Mouse (Mus musculus): ENCODE measurements around the gene Mitd1.

The Mitd1 gene

DNA sequence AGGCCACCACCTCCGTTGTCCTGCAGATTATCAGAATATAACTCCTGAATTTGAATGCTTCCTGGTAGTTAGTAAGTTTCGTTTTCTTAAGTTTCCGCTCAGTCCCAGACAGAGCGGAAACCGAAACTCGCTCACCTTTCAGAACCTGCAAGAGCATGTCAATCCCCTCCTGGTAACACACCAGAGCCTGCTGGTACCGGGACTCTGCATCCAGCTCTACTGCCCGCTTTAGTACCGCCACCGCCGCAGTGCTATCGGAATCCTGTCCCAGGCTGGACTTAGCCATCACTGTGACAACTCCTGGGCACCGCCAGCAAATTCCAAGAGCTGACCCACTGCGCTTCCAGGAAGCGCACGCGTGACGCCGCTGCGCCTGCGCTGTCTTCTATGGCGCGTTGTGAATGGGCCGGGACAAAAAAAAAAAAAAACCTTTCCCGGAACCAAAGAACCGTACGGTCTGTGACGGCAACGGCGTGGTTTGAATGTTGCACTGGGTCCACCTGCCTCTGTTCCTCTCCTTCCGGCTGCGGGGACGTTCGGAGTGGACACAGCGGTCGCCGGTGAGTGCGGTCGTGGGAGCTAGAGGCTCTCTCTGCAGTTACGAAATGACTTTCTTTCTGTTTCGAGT, at the start of gene Mitd1, which contains the start of gene Mrpl30:
TSS of gene Mitd1 (minus strand) at position 387 of the 628 bp plus-strand sequence.
TSS of gene Mrpl30 (plus strand) at position 453 of the 628 bp plus-strand sequence.
- TF ChIP-seq GATA4 (IDR thresholded peaks at IDR 0.05; ENCODE audit: insufficient replicate concordance, low read length) = peak; percentile 27; the same call in 1 of the 2 replicates

DNA sequence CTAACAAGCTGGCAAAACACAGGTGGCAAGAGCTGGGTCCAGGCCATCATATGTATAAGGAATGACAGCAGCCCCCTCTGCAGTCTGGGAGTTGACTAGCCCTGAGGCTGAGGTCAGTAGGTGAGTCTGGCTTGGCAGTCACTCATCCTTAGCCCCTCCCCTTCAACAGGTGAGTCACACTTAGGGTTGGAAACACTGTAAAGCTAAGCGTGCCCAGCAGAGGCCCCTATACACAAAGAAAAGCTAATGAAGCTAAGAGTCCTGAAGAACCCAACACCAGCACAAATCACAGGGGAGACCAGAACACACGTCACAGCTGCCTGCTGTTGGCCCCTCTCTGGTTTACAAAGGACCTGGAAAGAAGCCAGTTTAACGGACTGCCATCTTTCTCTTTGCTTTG, 41.6 kb upstream of the Mitd1 start:
- no peak for TF ChIP-seq GATA4 (IDR thresholded peaks at IDR 0.05; ENCODE audit: insufficient replicate concordance, low read length)

DNA sequence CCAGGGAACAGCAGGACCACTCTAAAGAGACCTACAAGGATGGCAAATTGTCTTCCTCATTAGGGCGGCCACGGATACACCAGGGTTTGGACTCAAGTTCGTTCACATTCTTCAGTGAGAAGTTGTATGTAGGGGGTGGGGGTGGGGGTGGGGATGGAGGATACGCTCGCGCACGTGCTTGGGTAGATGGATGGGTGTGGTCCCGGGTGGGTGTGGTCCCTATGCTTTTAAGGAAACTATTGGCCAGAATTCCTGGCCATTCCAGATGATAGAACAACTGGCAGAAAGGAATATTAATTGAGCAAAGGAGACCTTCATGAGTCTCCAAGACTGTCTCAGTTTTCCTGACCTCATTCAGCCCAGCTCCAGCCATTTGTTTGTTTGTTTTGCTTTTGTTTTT, 35.8 kb upstream of the Mitd1 start:
- TF ChIP-seq GATA4 (IDR thresholded peaks at IDR 0.05; ENCODE audit: insufficient replicate concordance, low read length) = no peak

DNA sequence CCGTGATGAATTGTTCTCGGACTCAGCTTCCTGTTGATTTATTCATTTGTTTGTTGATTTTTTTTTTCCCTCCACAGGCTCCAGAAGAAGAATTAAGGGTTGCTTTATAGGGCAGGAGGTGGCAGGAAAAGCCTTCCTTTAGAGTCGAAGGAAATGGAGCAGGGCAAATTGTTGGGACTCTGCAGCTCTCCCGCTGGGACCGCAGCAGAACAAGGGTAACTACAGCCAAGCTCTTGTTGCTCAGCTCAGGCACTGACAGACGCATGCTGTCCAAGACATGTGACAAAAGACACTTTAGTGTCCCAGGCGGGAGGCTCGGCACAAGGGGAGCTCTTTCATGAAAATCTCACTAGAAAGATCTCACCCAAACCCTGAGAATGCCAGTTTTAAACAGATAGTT, 32.3 kb upstream of the Mitd1 start:
- no peak for TF ChIP-seq GATA4 (IDR thresholded peaks at IDR 0.05; ENCODE audit: insufficient replicate concordance, low read length)

DNA sequence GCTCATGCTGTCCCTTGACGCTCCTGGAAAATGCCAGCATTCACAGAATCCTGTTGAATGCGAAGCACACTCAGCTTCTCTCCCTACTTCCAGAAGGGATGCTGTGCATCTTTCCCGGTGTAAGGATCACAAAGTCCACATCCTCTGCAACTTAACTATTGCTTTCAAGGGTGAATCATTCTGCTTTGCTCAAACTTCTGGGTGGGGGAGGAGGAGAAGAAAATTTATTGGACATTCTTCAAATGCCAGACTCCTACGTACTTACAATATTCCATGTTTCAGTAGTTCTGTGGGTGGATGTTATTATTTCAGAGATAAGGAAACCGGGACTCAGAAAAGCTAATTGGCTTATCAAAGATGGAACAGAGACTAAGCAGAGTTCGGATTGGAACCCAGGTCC, 27.9 kb upstream of the Mitd1 start:
- no peak for TF ChIP-seq GATA4 (IDR thresholded peaks at IDR 0.05; ENCODE audit: insufficient replicate concordance, low read length)

DNA sequence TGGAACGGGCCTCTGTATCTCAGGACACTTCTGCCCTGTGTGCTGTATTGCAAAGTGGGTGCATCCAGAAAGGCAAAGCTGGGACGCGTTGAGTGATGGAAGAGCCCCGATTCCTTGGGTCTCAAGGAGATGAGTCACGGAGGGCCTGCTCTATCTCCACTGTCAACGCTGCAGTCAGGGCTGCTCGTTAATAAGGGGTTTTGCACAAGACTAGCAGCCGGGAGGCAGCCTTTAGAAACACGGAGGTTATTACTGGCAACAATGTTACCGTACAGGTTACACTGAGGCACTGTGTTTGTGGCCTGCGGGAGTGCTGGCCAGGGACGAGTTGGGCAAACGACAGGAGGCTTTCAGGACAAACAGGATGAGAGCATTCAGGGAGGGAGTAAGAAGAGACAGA, 27.5 kb upstream of the Mitd1 start:
- TF ChIP-seq GATA4 (IDR thresholded peaks at IDR 0.05; ENCODE audit: insufficient replicate concordance, low read length) = no peak

DNA sequence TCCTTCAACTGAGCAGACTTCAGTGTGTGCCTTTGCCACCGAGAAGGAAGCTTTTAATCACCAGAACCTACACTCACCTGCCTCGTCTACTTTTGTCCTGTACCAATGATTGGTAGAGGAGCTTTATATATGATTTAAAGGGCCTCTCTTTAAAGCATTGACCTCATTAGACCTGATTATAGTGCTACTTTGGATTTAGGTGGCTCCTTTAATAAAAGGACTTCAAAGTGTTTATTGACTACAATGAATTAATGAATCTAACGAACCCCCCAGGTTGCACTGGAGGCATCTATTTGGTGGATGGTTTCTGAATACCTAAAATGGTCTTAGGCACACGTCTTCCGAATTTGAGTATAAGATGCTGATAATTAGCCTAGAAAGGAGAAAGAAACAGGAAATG, 26.2 kb upstream of the Mitd1 start, which contains the start of gene Lyg2:
TSS of gene Lyg2 (minus strand) at position 101 of the 400 bp plus-strand sequence.
- no peak for TF ChIP-seq GATA4 (IDR thresholded peaks at IDR 0.05; ENCODE audit: insufficient replicate concordance, low read length)

DNA sequence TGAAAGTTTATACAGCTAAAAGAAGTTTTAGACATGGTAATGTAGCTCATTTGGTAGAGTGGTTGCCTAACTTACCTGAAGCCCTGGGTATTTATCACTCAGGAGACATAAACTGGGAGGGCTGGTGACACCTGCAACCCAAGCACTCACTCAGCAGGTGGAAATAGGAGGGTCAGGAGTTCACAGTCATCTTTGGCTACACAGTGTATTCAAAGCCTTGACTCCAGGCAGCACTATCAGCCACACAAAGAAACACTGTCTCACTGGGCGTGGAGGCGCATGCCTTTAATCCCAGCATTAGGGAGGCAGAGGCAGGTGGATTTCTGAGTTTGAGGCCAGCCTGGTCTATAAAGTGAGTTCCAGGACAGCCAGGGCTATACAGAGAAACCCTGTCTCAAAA, 22.5 kb upstream of the Mitd1 start:
- TF ChIP-seq GATA4 (IDR thresholded peaks at IDR 0.05; ENCODE audit: insufficient replicate concordance, low read length) = no peak

DNA sequence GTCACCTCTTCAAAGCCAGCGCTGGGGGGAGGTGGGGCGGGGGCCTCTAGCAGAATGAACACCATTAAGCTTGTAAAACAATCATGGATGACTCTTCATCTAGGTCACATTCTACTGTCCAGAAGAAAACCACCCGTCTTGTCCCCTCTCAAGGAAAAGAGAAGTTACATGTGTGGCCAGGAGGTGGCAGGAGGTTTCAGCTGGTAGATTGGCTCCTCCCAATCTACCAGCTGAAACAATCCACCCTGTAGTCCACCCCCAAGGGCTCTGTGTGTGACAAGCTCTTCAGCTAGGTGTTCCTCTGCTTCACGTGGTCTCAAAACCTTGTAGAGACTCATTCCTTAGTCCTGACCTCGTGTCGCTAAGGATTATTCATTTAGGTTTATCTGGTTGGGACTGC, 13.0 kb upstream of the Mitd1 start:
- no peak for TF ChIP-seq GATA4 (IDR thresholded peaks at IDR 0.05; ENCODE audit: insufficient replicate concordance, low read length)

DNA sequence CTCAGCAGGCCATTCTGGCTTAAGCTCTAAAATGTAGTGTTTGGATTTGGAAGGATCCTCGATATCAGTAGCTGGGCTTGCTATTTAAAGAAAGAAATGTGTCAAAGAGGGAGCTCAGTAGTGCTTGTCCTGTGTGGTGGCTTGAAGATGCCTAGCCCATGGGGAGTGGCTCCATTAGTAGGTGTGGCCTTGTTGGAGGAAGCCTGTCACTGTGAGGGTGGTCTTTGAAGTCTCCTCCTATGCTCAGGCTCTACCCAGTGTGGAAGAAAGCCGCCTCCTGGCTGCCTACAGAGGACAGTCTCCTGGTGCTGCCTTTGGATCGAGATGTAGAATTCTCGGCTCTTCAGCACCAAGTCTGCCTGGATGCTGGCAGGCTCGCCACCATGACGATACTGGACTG, 10.1 kb upstream of the Mitd1 start:
- TF ChIP-seq GATA4 (IDR thresholded peaks at IDR 0.05; ENCODE audit: insufficient replicate concordance, low read length) = no peak

DNA sequence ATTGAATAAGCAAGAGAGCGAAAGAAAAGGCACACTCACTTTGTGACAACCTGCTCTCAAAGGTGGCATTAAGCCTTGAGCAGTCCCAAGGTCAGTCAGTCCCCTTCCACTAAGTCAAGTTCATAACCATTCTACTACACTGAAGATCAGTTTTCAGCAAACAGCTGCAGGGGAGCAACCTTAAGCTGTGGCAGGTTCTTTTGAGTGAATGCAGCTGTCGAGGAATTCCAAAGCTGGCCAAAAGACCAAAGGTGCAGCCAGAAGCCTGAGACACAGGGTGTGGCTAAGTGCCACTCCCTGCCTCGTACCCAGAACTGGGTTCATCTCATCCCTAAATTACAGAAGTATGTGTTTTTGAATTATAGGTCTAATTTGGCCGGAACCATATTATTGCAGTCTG, 9.6 kb upstream of the Mitd1 start:
- no peak for TF ChIP-seq GATA4 (IDR thresholded peaks at IDR 0.05; ENCODE audit: insufficient replicate concordance, low read length)

DNA sequence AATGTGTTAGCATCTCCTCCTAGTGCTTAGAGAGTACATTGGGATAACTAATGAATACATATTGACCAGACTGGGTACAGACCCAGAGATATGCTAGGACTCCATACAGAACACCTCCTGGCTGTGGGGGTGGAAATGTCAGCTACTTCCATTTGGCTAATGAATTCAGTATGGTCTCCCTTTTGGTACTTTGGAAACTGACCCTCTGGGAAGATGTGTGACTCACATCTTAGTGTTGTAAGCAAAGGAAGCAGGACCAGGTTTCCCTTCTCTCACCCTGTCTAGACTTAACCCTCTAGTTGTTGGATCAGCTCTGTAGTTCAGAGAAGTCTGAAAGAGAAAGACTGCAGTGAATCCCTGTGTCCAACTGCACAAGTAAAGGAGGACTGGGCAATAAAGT, 4.4 kb upstream of the Mitd1 start:
- no peak for TF ChIP-seq GATA4 (IDR thresholded peaks at IDR 0.05; ENCODE audit: insufficient replicate concordance, low read length)

DNA sequence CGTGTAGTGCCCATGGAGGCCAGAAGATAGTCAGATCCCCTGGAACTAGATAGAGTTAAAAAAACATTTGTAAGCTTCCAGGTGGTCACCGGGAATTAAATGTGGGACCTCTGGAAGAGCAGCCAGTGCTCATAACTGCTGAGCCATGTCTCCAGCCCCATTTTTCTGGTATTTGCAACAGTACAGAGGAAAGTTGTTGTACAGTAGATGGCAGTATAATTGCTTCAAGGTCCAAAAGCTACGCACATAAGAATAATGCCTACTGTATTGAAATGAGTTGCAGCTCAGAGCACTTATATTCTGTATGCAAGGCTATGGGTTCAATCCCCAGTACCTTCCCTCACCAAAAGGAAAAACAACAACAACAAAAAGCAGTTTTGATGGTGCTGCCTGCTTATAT, 1.2 kb upstream of the Mitd1 start:
- no peak for TF ChIP-seq GATA4 (IDR thresholded peaks at IDR 0.05; ENCODE audit: insufficient replicate concordance, low read length)

DNA sequence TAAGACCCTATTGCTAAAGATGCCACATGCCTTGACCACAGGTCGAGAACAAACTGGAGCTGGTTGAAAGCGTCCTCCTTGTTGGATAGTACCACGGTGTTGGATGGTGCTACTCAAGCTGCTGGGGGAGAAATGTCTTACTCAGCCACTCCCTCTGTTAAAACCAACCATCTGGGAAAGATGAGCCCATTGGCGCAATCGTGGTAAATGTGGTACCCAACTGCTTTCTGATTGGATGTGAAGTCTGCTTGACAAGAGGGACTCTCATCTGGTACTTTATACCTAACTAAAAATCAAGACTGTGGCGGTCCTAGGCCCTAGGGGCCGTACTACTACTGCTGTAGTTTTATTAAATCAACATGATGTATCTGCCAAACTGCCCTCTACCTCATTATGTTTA, 1.0 kb downstream of the Mitd1 start:
- no peak for TF ChIP-seq GATA4 (IDR thresholded peaks at IDR 0.05; ENCODE audit: insufficient replicate concordance, low read length)

DNA sequence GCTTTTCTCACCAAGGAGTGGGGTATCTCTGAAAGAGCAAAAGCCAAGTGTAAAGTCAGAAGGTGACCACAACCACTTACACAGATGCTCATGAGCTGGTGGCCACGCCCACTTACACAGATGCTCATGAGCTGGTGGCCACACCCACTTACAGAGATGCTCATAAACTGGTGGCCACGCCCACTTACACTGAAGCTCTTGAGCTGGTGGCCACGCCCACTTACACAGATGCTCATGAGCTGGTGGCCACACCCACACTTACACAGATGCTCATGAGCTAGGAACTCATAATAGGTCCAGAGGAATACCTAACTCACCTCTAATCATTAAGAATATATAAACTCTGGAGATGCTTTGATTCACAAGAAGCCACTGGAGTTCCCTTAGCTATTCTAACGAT, 5.8 kb downstream of the Mitd1 start:
- no peak for TF ChIP-seq GATA4 (IDR thresholded peaks at IDR 0.05; ENCODE audit: insufficient replicate concordance, low read length)

DNA sequence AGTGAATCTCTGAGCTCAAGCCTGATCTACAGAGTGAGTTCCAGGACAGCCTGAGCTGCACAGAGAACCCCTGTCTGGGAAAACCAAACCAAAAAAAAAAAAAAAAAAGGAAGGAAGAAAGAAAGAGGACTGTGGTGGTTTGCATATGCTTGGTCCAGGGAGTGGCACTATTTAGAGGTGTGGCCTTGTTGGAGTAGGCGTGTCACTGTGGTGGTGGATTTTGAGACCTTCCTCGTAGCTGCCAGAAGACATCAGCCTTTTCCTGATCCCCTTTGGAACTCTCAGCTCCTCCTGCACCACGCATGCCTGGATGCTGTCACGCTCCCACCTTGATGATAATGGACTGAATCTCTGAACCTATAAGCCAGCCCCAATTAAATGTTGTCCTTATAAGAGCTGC, 6.8 kb downstream of the Mitd1 start:
- no peak for TF ChIP-seq GATA4 (IDR thresholded peaks at IDR 0.05; ENCODE audit: insufficient replicate concordance, low read length)

DNA sequence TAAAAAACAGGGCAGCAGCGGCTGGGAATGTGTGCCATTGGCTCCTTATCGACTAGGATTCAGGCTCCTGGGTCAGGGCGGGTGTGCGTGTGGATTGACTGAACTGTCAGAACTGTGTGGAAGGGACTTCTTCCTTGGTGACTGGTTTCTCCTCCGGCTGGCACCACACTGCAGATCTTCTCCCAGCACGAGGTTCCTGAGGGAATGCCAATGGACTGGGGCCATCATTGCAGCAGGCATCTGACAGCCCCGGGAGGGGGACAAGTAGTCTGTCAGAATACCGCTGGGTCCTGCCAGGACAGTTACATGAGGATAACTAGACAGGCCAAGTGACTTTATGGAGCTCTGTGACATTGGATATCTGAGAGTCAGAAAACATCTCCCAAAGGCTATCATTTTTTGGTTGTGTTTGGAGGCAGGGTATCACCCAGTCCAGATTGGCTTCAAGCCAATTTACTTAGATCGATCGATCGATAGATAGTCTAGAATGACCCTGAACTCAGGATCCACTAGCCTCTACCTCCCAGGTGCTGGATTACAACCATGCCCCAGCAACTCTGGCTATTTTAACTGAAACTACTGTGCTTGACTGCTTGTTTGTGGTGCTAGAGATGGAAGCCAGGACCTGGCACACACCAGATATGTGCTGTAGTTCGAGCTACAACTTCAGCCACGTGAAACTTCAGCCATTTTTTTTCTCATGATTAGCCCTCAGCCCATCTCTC, 12.3 kb downstream of the Mitd1 start:
- no peak for TF ChIP-seq GATA4 (IDR thresholded peaks at IDR 0.05; ENCODE audit: insufficient replicate concordance, low read length)

All from liver, adult (tissue).